Mouse (Mus musculus) embryonic fibroblast, embryonic 13.5 days (primary cell): ENCODE data around the gene Shisa2.

Experiments
- CTCF ChIP-seq: IDR thresholded peaks from 2 replicates; pipeline ENCODE4 v1.5.1; 2011; ENCODE audit warnings: mild to moderate bottlenecking, control low read depth, low read length, moderate library complexity, borderline replicate concordance; ENCODE audit not compliant: insufficient read depth
- POLR2A ChIP-seq: IDR thresholded peaks from 2 replicates; pipeline ENCODE4 v1.6.1; 2011; ENCODE audit warnings: low read depth, mild to moderate bottlenecking, control low read depth, low read length, moderate library complexity

DNA sequence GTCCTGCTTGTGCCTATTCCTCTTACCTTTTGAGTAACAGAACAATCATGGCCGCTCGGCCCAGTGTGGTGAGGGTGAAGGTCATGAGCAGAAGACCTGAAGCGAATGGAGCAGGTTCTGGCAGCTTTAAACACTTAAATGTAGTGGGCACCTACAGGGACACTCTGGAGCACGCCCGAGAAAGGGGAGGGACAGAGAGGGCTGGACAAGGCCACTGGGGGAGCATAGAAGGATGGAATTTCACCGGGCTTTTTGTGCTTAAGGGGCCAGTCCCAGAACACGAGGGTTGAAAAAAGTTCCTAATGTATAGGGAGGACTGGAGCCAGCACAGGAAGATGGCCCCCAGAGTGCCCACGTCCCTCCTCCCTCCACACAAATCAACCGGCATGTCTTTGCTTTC is 8.9 kb downstream of the Shisa2 start:
- TF ChIP-seq CTCF, result no peak
- TF ChIP-seq POLR2A, result no peak
